In the genomic region with DNA sequence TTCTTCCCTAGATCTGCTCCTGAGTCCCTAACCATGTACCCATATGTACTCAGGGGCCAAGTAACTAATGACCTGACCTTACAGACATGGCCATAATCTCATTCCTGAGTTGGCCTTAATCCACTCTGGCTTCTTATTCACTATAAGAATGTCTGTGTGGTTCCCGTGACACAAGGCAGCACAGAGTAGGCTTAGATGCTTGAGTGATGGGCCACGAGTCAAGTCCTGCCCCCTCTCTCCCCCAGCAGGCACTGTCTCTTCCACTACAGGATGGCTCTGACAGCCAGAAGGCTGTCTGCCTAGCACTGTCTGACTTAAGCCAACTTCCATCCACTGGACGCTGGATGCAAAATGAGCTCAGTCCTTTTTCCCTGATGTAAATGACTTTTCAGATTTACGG, we compare ENCODE assay signal across 14 mouse cellular contexts. TPM values are rescaled to one million over a fixed set of nuclear protein-coding genes. Genes with fewer than 3 reads are reported as not detected.
DNase-seq lines count a peak whose midpoint lies in the region.
"Had no signal": no experiment of that assay in that cellular context is flagged by ENCODE, and none has a peak within 500 bp of the region (broad histone marks: within the 10 kb centered on the region; RNA-seq: fewer than 3 reads in every experiment).

No protein-coding gene starts in this region.

- intact Hi-C loops in left cerebral cortex, postnatal 4 days (cut with DNase I) = loop anchor here (10.0 kb wide), 1 partner anchor 145 kb away; a partner anchor contains a TSS

- peak; percentile 66 to 76 for DNase-seq in cerebellum, postnatal 10 days
- DNase-seq in cerebellum, adult 9-11 months = no peak
- DNase-seq in left cerebral cortex, postnatal 4 days = peak; percentile 31
- DNase-seq in left cerebral cortex, adult 9 months (ENCODE audit: low spot score in 2 of 2) = no peak
- DNase-seq in retina, adult 2 months (ENCODE audit: low read depth, low spot score) = peak; percentile 66
- no peak for DNase-seq in retina, embryonic 14.5 days (ENCODE audit: low spot score)
- DNase-seq: adrenal gland, postnatal 10 days; adrenal gland, postnatal 36 days; cerebellum, adult 11 months; cerebellum, adult 2 months; forebrain, postnatal 0 days; gastrocnemius, postnatal 36 days; heart, postnatal 36 days had no signal

RNA-seq across cellular contexts. Expression of a gene that starts 3.9 kb away (rescaled TPM):
- total RNA-seq in left cerebral cortex, postnatal 4 days (2021) = 10 to 100 TPM; 20.8 to 24.9 TPM

RNA-seq across cellular contexts. Expression of a gene that starts 47.4 kb away (rescaled TPM):
- total RNA-seq in left cerebral cortex, postnatal 4 days (2021) = 1 to 10 TPM; 3.4 to 4.0 TPM
- total RNA-seq: gastrocnemius, adult 8-10 months had no signal

Comparison
In these comparisons a context has a peak if more than half of its experiments do, and no peak if none do; other contexts are left out.
1. DNase-seq: peak in cerebellum, postnatal 10 days (2 of 2), left cerebral cortex, postnatal 4 days (single experiment) and retina, adult 2 months (single experiment); none in cerebellum, adult 9-11 months (single experiment), left cerebral cortex, adult 9 months (0 of 2) and retina, embryonic 14.5 days (single experiment).